Mouse (Mus musculus) bone marrow macrophage, adult 2 months (primary cell): ENCODE results near the gene Sorcs3. TPM values are rescaled to one million over a fixed set of nuclear protein-coding genes. Genes with fewer than 3 reads are reported as not detected.

ENCODE experiments used
- H3K27ac ChIP-seq: 2 replicates; pipeline ENCODE4 v1.5.1; 2012; ENCODE audit warnings: low read depth, low read length; ENCODE audit not compliant: insufficient read depth
- H3K4me1 ChIP-seq: 2 replicates; pipeline ENCODE4 v1.6.1; 2012; ENCODE audit warnings: low read length; ENCODE audit not compliant: control insufficient read depth, insufficient read depth
- H3K4me3 ChIP-seq: 2 replicates; pipeline ENCODE4 v1.5.1; 2012; ENCODE audit warnings: mild to moderate bottlenecking, low read length, moderate library complexity; ENCODE audit not compliant: insufficient read depth
- CTCF ChIP-seq: IDR thresholded peaks from 2 replicates; pipeline ENCODE4 v1.5.1; 2012; ENCODE audit warnings: low read depth, mild to moderate bottlenecking, low read length, moderate library complexity
- POLR2A ChIP-seq: IDR thresholded peaks from 2 replicates; pipeline ENCODE4 v1.6.1; 2012; ENCODE audit warnings: mild to moderate bottlenecking, low read depth, low read length, borderline replicate concordance
- polyA plus RNA-seq: library from polyadenylated mRNA; stranded (reverse); fragments of >200 nt; gene quantifications from 2 replicates; pipeline ENCODE4 v1.2.4, GENCODE M21; 2012; ENCODE audit not compliant: missing spikeins, insufficient read depth, insufficient read length

Gene Sorcs3
- polyA plus RNA-seq, 1 experiment = not detected

DNA sequence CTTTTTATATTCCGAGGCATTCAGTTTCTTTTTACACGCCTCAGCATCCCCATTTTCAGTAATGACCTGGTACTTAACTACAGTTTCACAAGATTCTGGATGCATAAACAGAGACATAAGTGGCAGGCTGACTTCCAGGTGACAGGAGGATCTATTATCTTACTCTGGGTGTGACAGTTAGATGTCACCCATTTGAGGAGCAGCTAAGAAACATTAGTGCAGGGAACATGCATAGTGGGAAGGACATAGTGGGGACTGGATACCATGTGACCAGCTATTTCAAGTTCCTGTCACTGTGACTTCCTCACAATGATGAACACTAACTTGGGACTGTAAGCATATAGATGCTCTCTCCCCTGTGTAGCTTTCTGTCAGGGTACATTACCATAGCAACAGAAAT lies 156.3 kb downstream of the Sorcs3 start:
- TF ChIP-seq POLR2A (no peak), CTCF (no peak)
- no peaks in the 10 kb centered on the region for H3K4me1 ChIP-seq
- H3K27ac ChIP-seq = no peak overlapping the region
- no peak overlapping the region for H3K4me3 ChIP-seq

DNA sequence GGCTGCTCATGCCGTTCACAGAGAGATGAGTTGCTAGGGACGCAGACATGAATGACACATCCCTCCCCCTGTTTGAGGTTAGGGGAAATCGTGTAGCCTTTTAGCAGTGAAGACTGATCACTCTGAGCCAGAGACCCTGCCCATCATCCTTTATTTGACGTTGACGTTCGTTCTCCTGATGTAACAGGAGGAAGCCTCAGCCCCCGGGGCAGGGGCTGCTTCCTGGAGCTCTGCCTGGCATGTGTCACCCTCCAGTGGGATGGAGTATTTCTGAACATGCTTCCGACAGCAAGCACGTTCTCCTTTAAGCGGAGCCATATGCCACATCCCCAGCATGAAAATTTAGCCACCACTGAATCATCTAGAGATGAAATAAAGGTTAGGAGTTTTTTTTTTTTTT lies 162.2 kb downstream of the Sorcs3 start:
- TF ChIP-seq POLR2A (no peak), CTCF (no peak)
- no peaks in the 10 kb centered on the region for H3K4me1 ChIP-seq
- no peak overlapping the region for H3K4me3 ChIP-seq
- H3K27ac ChIP-seq = no peak overlapping the region

DNA sequence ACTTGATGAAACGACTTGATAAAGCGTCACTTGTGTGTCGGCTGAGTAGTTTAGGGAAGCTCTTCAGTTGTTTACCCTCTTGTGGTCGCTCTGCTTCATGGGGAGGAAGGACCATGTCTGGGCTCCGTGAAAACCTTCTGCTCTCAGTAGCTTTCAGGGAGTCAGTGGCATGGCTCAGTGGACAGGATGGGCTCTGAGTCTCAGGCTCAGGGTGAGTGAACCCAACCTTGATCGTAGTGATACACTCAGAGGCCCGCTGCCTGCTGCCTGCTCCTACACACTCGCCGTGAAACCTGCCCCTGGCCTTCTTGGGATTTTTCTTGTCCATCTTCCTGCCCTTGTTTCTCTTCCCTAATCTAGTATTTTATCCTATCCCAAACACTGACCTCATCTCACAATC lies 166.0 kb downstream of the Sorcs3 start:
- no peak for TF ChIP-seq CTCF
- TF ChIP-seq POLR2A = no peak
- Histone ChIP-seq H3K4me3 (no peak overlapping the region), H3K4me1 (no peaks in the 10 kb centered on the region), H3K27ac (no peak overlapping the region)

DNA sequence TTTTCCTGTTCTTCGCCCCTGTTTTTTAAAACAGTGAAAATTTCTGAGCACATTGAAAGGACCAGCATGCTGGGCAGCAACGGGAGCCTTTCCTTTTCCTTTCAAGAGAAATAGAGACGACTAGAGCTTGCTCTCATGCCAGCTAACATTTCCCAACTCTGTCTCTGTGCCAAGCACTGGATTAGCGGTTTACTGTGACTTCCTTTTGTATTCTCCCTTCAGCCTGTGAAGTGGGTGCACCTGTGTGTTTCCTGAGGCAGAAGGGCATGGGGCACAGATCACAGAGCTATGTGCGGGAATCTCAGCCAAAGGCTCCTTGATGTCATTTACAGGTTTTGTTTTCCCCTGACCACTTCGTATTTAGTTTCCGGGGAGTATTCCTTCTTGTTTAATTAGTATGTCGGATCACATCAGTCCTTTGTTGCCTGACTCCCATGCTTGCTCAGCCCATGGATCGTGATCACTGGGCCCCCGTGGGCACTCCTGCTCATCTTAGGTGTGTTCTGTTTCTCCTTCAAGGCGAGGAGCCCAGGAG lies 172.2 kb downstream of the Sorcs3 start:
- no peak for TF ChIP-seq CTCF
- no peak for TF ChIP-seq POLR2A
- Histone ChIP-seq H3K27ac (no peak overlapping the region), H3K4me3 (no peak overlapping the region), H3K4me1 (no peaks in the 10 kb centered on the region)

DNA sequence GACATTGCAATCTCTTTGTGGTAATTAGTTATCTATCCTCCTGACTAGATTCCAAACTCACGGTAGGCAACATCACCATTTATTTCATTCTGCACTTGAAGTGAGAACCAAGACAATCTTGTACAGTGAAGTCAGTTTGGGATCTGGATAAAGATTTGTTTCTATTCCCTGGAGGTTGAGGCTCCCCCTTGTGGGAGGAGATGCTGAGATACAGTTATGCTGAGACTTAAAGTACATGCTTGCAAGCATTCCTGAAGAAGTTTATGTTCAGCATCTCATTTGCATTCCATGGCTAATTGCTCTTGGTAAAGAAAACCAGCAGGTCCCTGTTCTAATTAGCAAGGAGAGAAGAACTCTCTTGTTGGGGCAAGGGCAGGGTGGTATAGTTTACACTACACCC lies 185.7 kb downstream of the Sorcs3 start:
- H3K4me1 ChIP-seq = no peaks in the 10 kb centered on the region

DNA sequence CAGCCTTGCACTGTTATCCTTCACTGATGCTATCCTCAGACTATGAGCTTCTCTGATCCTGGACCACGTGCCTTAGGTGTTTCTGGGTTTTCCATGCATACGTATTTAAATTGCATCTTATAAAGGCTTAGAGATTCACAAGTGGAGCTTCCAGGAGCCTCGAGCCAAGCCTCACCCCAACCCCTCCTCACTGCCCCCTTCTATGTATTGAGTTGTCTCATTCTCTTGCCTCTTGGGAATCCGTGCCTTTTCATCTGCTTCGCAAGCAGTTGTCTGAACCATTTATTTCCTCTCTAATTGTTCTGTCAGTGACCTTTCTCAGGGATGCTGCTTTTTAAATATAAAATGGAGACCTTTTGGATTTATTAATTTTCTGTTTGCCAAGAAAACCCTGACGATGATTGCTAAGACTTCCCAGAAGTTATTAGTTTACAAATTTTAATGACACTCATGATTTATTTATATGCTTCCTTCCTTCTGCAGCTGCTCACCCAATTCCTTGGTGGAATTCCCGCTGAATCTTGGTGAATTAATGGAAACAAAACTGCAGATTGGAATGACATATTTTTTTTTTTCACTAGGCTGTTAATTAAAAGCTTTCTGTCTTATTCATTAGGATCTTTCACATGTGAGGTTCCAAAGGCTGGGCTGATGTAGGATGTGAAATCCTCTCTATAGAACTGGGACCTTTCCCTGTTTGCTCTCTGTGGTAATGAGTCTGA lies 199.1 kb downstream of the Sorcs3 start:
- H3K4me3 ChIP-seq = no peak overlapping the region
- TF ChIP-seq CTCF = no peak
- no peak for TF ChIP-seq POLR2A
- no peaks in the 10 kb centered on the region for H3K4me1 ChIP-seq
- H3K27ac ChIP-seq = no peak overlapping the region

More for the DNA sequence above, 185.7 kb downstream of the Sorcs3 start:
- TF ChIP-seq POLR2A (no peak), CTCF (no peak)
- H3K27ac ChIP-seq = no peak overlapping the region
- H3K4me3 ChIP-seq = no peak overlapping the region

DNA sequence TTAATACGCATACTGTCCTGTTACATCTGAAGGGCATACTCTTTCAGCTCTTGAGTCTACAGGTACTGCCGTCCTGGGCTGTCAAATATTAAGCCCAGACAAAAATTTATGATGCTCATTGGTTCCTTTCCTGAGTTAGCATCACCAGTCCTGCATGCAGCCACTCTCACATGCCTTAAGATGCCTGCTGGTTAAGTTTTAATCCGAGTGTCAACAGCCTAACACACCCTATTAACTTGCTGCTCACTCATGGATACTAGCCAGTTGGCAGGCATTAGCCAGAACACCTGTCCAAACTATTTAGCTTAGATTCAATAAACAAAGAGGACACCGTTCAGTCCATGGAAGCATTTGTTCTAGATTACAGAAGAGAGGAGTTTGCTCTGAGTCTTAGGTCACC lies 202.4 kb downstream of the Sorcs3 start:
- Histone ChIP-seq H3K4me1 (no peaks in the 10 kb centered on the region), H3K27ac (no peak overlapping the region), H3K4me3 (no peak overlapping the region)
- TF ChIP-seq POLR2A = no peak
- TF ChIP-seq CTCF = no peak

DNA sequence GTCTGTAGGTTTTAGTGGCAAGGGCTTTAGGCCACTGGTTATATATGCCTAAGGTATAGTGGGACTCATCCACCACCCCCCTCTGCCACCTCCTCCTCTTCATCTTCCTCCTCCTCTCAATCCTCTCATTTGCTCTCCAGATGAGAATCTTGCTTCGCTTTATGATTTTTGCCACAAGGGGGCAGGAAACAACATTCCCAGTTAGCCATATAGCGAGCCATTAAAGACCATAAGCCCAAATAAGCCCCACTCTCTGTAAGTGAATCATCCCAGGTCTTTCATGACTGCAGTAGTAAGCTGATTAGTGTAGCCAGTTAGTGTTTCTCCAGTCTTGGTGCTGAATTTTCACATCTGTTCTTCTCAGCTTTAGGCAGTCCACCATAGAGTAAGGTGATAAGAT lies 205.5 kb downstream of the Sorcs3 start:
- no peaks in the 10 kb centered on the region for H3K4me1 ChIP-seq
- TF ChIP-seq POLR2A (no peak), CTCF (no peak)
- H3K4me3 ChIP-seq = no peak overlapping the region
- H3K27ac ChIP-seq = no peak overlapping the region

DNA sequence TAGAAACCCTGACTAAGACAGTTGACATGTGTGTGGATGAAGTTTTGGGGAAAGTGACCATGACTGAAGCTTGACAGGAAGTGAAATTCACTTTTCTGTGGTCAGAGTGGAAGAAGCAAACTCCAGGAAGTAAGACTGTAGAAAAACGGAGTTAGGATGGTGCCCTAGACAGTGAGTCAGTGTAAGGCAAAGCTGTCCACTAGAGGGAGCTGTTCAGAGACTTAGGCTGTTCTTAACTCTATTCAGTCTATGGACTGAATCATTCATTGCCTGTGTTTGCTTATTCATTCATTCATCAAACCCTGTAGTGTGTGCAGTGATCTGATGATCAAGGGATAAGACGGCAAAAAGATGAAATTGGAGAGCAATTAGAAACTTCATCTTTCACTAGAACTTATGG lies 208.0 kb downstream of the Sorcs3 start:
- Histone ChIP-seq H3K4me3 (no peak overlapping the region), H3K27ac (no peak overlapping the region), H3K4me1 (no peaks in the 10 kb centered on the region)
- TF ChIP-seq POLR2A (no peak), CTCF (no peak)

DNA sequence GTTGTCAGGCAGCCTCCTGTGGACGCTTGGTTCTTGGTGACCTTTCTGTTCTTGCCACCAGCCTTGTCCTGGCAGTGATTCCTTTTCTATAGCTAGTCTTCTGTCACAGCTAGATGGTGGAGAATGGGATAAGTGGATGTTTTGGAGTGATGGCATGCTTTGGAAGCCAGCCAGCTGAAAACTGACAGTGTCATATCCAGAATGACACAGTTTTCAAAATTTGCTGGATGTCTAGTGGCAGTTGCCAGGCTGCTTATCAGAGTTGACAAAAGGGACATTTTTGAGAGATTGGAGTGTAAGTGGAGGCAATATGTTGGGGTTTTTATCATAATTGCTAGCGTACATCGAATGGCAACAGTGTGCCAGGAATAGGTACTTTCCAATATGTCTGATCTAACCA lies 212.5 kb downstream of the Sorcs3 start:
- H3K4me3 ChIP-seq = no peak overlapping the region
- H3K27ac ChIP-seq = no peak overlapping the region
- TF ChIP-seq POLR2A (no peak), CTCF (no peak)
- H3K4me1 ChIP-seq = no peaks in the 10 kb centered on the region
